Mouse (Mus musculus) lung, postnatal 10 days (tissue): Measurements from ENCODE around the gene Enpp1.

Experiments used
- DNase-seq: peaks from one replicate; pipeline ENCODE4 v3.0.0; 2021

Gene Enpp1

DNA sequence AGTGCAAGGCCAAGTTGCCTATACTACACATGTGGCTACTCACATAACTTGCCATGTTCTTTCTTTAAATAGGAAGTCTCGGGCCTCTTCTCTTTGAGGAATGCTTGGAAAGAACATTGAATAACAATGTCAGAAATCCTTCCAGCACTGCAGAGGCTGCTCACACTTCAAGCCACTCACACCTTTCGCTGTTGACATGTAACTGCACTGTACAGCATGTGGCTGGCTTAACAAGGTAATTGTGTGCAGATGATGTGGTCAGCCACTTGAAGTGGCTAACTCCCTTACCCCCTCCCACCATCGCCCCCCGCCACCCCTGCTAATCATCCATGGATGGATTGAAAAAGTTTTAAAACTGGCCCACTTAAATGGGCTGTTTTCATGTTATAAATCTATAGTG is 118.4 kb downstream of the Enpp1 start:
- no peak for DNase-seq

DNA sequence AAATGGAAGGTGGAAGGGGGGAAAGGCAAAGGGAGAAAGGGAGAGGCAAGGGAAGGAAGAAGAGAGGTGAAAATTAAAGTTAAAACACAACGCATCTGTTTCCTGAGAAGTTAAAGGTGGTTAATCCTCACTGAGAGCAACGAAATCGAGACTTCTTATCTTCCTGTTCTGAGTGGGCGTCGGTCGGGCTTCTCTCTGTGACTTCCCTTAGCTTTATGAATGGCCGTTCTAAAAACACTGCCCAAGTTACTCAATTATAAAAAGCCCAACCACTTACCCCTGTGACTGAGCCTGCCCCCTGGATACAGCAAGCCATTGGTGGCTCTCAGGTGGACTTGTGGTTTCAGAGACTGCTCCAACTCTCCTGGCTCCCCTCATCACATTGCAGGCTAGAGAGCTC is 119.0 kb downstream of the Enpp1 start:
- DNase-seq = no peak

DNA sequence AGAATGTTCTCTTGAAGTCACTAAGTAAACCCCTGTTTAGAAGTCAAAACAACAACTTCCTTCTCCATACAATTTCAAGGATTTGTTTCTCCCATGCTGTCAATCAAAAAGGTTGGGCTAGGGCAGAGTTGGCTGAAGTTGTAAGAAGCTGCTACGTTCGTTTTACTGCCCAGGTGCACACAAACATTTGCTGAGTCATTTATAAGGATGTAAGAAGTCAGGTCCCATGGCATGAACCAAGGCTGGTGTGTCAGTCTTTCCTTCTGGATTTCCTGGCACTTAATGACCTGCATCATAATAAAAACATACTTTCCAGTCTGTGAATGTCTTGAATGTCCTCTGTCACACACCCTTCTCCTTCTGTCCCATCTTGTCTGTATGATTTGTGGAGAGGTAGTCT is 119.6 kb downstream of the Enpp1 start:
- no peak for DNase-seq

DNA sequence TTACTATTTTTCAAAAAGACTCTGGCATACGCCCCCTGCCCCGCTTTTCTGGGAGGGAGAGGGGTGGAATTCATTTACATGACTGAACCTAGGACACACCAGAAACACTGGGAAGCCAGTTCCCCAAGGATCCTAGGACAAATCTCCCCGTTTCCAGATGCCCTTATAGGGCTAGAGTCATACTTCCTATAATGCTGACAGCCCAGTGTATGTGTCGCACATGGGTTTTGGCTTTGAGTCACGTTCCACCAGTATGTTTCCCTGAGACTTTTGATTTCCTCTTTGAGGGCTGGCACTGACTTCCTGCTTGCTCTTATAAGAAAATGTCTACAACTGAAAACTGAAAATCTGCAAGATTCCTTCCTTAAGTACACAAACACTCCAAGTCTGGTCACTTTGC is 120.2 kb downstream of the Enpp1 start:
- DNase-seq = peak; percentile 28

DNA sequence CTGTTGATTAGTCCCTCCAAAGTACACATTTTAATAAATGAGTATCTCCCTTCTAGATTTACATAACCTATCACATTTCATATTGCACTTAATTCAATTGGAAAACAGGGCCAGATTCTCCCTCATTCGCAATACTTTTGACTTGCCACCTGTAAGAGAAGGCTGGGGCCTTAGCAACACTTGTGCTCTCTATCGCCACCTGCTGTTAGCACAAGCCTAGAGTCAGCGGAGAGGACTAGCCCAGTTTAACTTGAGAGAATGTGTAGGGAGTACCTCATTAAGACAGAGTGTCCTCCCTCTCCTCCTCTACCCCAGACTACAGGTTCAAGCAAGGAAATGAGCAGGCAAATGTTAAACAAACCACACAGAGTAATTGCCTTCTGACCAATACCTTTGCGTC is 120.8 kb downstream of the Enpp1 start:
- DNase-seq = peak; percentile 89

DNA sequence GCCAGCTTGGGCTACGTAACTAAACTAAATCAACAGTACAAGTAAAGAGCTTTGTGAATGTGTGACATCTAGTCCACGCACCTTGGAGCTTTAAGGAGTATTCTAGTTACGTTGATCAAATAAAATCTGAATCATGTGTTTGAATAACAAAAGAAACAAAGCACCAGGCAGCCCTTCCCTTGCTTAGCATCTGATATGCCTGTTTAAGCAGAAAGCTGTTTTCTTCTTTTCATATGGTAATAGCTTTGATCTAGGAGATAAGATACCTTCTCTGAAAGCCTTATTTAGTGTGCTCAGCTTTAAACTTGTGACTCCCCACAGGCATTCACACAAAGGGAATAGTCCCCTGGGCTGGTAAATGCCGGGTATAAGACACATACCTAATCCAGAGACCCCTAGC is 121.4 kb downstream of the Enpp1 start:
- no peak for DNase-seq

DNA sequence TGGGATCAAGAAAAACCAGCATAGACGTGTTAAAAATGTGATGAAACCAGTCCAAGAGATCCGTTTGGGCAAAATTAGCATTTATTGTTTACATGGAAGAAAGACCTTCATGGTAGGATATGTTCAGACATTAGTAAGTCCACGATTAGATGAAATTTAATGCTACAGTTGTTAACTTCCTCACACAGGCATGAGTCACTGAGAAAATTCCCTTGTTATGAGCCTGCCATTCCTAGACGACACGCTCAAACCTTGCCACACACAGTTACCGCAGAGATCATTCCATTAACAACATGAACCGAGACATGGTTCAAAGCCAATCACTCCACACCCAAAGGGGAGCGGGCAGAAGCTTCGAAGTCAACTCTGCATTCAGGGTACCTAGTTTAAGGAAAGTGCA is 122.7 kb downstream of the Enpp1 start:
- DNase-seq = no peak

DNA sequence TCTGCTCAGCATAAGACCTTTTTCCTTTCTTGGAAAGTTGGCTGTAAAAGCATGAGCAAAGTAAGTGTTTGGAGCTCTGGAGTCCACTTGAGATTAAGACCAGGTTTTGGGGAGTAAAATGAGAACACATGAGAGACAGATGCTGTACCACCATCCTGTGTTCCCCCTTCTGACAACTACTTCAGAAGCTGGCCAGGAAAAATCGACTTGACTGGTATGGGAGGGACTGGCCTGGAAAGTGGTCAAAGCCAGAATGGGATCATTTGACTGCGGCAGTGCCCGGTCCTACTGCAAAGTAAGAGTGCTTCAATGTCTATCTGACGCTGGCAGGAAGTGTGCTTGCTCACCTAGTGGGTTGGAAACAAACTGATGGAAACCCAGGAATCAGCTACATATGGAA is 123.1 kb downstream of the Enpp1 start:
- DNase-seq = no peak
